Mouse (Mus musculus) liver, embryonic 12.5 days (tissue): ENCODE data around the gene Pdzd2. TPM values are rescaled to one million over a fixed set of nuclear protein-coding genes. Genes with fewer than 3 reads are reported as not detected.

Experiments
- ATAC-seq: fragments of 200-750 bp; cut with Nextera tagmentation; 2 replicates; pipeline ENCODE4 v1.8.0; 2017; ENCODE audit warnings: moderate number of reproducible peaks, mild to moderate bottlenecking, moderate library complexity
- H3K27ac ChIP-seq: fragments of 300-500 bp; sonication (generic); 2 replicates; pipeline ENCODE4 v1.5.1; 2016; ENCODE audit warnings: mild to moderate bottlenecking
- H3K27me3 ChIP-seq: fragments of 300-500 bp; sonication (generic); replicated peaks from 2 replicates; pipeline ENCODE4 v1.6.1; 2016; ENCODE audit warnings: mild to moderate bottlenecking, moderate library complexity
- H3K36me3 ChIP-seq: fragments of 300-500 bp; sonication (generic); 2 replicates; pipeline ENCODE4 v1.6.1; 2016; ENCODE audit warnings: mild to moderate bottlenecking, moderate library complexity
- H3K4me1 ChIP-seq: fragments of 300-500 bp; sonication (generic); 2 replicates; pipeline ENCODE4 v1.6.1; 2016
- H3K4me2 ChIP-seq: fragments of 300-500 bp; sonication (generic); 2 replicates; pipeline ENCODE4 v1.6.1; 2016; ENCODE audit warnings: mild to moderate bottlenecking, moderate library complexity
- H3K4me3 ChIP-seq: fragments of 300-500 bp; sonication (generic); 2 replicates; pipeline ENCODE4 v1.5.1; 2016; ENCODE audit warnings: mild to moderate bottlenecking, moderate library complexity
- H3K9ac ChIP-seq: fragments of 300-500 bp; sonication (generic); 2 replicates; pipeline ENCODE4 v1.6.1; 2016; ENCODE audit warnings: mild to moderate bottlenecking, moderate library complexity
- H3K9me3 ChIP-seq: fragments of 300-500 bp; sonication (generic); replicated peaks from 2 replicates; pipeline ENCODE4 v1.6.1; 2016; ENCODE audit warnings: mild to moderate bottlenecking, moderate library complexity
- WGBS: fragments of 180-500 bp; shearing (Covaris S2); methylation state at CpG from one replicate; pipeline ENCODE4 v1.1.7; 2016; ENCODE audit not compliant: insufficient replicate concordance; 5-methylcytosine and 5-hydroxymethylcytosine counted together
- polyA plus RNA-seq: library from polyadenylated mRNA; unstranded; fragments of >200 nt; fragmentation: Nextera tagmentation; extraction: Ambion mirVana; gene quantifications from 2 replicates; pipeline ENCODE4 v1.2.1, GENCODE M21; 2016

The Pdzd2 gene
- polyA plus RNA-seq, 1 experiment from 2014 or later, result 4.8 TPM

GRCm38 (mm10) chr15:12660320-12660719 is 79.4 kb downstream of the Pdzd2 start:
- no peak overlapping the region for H3K4me2 ChIP-seq
- H3K27me3 ChIP-seq, result no peaks in the 10 kb centered on the region
- H3K4me3 ChIP-seq, result no peak overlapping the region
- H3K4me1 ChIP-seq, result no peaks in the 10 kb centered on the region
- ATAC-seq, result no peak
- H3K27ac ChIP-seq, result no peak overlapping the region
- no peak overlapping the region for H3K9ac ChIP-seq
- no peaks in the 10 kb centered on the region for H3K36me3 ChIP-seq
- H3K9me3 ChIP-seq, result no peaks in the 10 kb centered on the region
- WGBS, result 61% methylated on average over 9 of the region's 9 CpGs

GRCm38 (mm10) chr15:12655959-12656662 is 83.6 kb downstream of the Pdzd2 start:
- Histone ChIP-seq H3K36me3 (no peaks in the 10 kb centered on the region), H3K4me1 (no peaks in the 10 kb centered on the region), H3K27me3 (no peaks in the 10 kb centered on the region), H3K4me3 (no peak overlapping the region), H3K27ac (no peak overlapping the region), H3K9ac (no peak overlapping the region), H3K4me2 (no peak overlapping the region), H3K9me3 (no peaks in the 10 kb centered on the region)
- WGBS, result 71% methylated on average over 6 of the region's 6 CpGs
- ATAC-seq, result no peak

- no peak for ATAC-seq
- H3K36me3 ChIP-seq, result no peaks in the 10 kb centered on the region
- WGBS, result 77% methylated on average over 7 of the region's 7 CpGs
These were observed 84.4 kb downstream of the Pdzd2 start for GRCm38 (mm10) chr15:12655316-12655715.

GRCm38 (mm10) chr15:12652336-12653031 is 87.2 kb downstream of the Pdzd2 start:
- H3K9ac ChIP-seq, result no peak overlapping the region
- no peak overlapping the region for H3K4me2 ChIP-seq
- H3K36me3 ChIP-seq, result no peaks in the 10 kb centered on the region
- H3K4me1 ChIP-seq, result no peaks in the 10 kb centered on the region
- H3K4me3 ChIP-seq, result no peak overlapping the region
- WGBS, result 80% methylated on average over 15 of the region's 15 CpGs
- H3K27ac ChIP-seq, result no peak overlapping the region
- H3K9me3 ChIP-seq, result no peaks in the 10 kb centered on the region
- no peaks in the 10 kb centered on the region for H3K27me3 ChIP-seq
- no peak for ATAC-seq

More at GRCm38 (mm10) chr15:12655316-12655715, 84.4 kb downstream of the Pdzd2 start:
- no peaks in the 10 kb centered on the region for H3K9me3 ChIP-seq
- no peak overlapping the region for H3K4me2 ChIP-seq
- H3K4me1 ChIP-seq, result no peaks in the 10 kb centered on the region
- no peak overlapping the region for H3K4me3 ChIP-seq
- H3K27me3 ChIP-seq, result no peaks in the 10 kb centered on the region
- H3K9ac ChIP-seq, result no peak overlapping the region
- no peak overlapping the region for H3K27ac ChIP-seq

GRCm38 (mm10) chr15:12650236-12650635 is 89.5 kb downstream of the Pdzd2 start:
- no peak for ATAC-seq
- Histone ChIP-seq H3K4me1 (no peaks in the 10 kb centered on the region), H3K4me3 (no peak overlapping the region), H3K9me3 (no peaks in the 10 kb centered on the region), H3K4me2 (no peak overlapping the region), H3K27ac (no peak overlapping the region), H3K9ac (no peak overlapping the region), H3K27me3 (no peaks in the 10 kb centered on the region), H3K36me3 (no peaks in the 10 kb centered on the region)
- WGBS, result 78% methylated on average over 3 of the region's 3 CpGs

GRCm38 (mm10) chr15:12649674-12650073 is 90.0 kb downstream of the Pdzd2 start:
- no peak for ATAC-seq
- no peaks in the 10 kb centered on the region for H3K4me1 ChIP-seq
- H3K4me3 ChIP-seq, result no peak overlapping the region
- H3K9me3 ChIP-seq, result no peaks in the 10 kb centered on the region
- H3K27me3 ChIP-seq, result no peaks in the 10 kb centered on the region
- H3K9ac ChIP-seq, result no peak overlapping the region
- H3K4me2 ChIP-seq, result no peak overlapping the region
- H3K27ac ChIP-seq, result no peak overlapping the region
- H3K36me3 ChIP-seq, result no peaks in the 10 kb centered on the region
- WGBS, result 85% methylated on average over 3 of the region's 3 CpGs

GRCm38 (mm10) chr15:12649131-12649530 is 90.6 kb downstream of the Pdzd2 start:
- H3K36me3 ChIP-seq, result no peaks in the 10 kb centered on the region
- no peak overlapping the region for H3K4me2 ChIP-seq
- WGBS, result 58% methylated on average over 2 of the region's 2 CpGs
- H3K9me3 ChIP-seq, result no peaks in the 10 kb centered on the region
- ATAC-seq, result no peak
- no peak overlapping the region for H3K27ac ChIP-seq
- H3K27me3 ChIP-seq, result no peaks in the 10 kb centered on the region
- no peak overlapping the region for H3K9ac ChIP-seq
- H3K4me3 ChIP-seq, result no peak overlapping the region
- no peaks in the 10 kb centered on the region for H3K4me1 ChIP-seq

- Histone ChIP-seq H3K36me3 (no peaks in the 10 kb centered on the region), H3K9me3 (no peaks in the 10 kb centered on the region), H3K4me2 (no peak overlapping the region), H3K27ac (no peak overlapping the region), H3K4me3 (no peak overlapping the region), H3K9ac (no peak overlapping the region), H3K4me1 (no peaks in the 10 kb centered on the region), H3K27me3 (no peaks in the 10 kb centered on the region)
- WGBS, result 66% methylated on average over 7 of the region's 7 CpGs
- no peak for ATAC-seq
These were observed 99.0 kb downstream of the Pdzd2 start for GRCm38 (mm10) chr15:12640755-12641154.

GRCm38 (mm10) chr15:12639776-12640175 is 99.9 kb downstream of the Pdzd2 start:
- Histone ChIP-seq H3K9ac (no peak overlapping the region), H3K4me2 (no peak overlapping the region), H3K4me3 (no peak overlapping the region), H3K27me3 (no peaks in the 10 kb centered on the region), H3K27ac (no peak overlapping the region), H3K4me1 (no peaks in the 10 kb centered on the region), H3K9me3 (no peaks in the 10 kb centered on the region), H3K36me3 (no peaks in the 10 kb centered on the region)
- 59% methylated on average over 3 of the region's 3 CpGs for WGBS
- no peak for ATAC-seq

- H3K9me3 ChIP-seq, result no peaks in the 10 kb centered on the region
- H3K36me3 ChIP-seq, result no peaks in the 10 kb centered on the region
- WGBS, result 74% methylated on average over 8 of the region's 8 CpGs
- H3K4me2 ChIP-seq, result no peak overlapping the region
- ATAC-seq, result no peak
- H3K9ac ChIP-seq, result no peak overlapping the region
- no peak overlapping the region for H3K4me3 ChIP-seq
- no peaks in the 10 kb centered on the region for H3K27me3 ChIP-seq
- H3K4me1 ChIP-seq, result no peaks in the 10 kb centered on the region
- H3K27ac ChIP-seq, result no peak overlapping the region
These were observed 100.5 kb downstream of the Pdzd2 start for GRCm38 (mm10) chr15:12639181-12639580.

- no peak for ATAC-seq
- Histone ChIP-seq H3K36me3 (no peaks in the 10 kb centered on the region), H3K4me1 (no peaks in the 10 kb centered on the region), H3K27ac (no peak overlapping the region), H3K4me3 (no peak overlapping the region), H3K9me3 (no peaks in the 10 kb centered on the region), H3K4me2 (no peak overlapping the region), H3K9ac (no peak overlapping the region), H3K27me3 (no peaks in the 10 kb centered on the region)
- WGBS, result 78% methylated on average over 14 of the region's 14 CpGs
These were observed 101.2 kb downstream of the Pdzd2 start for GRCm38 (mm10) chr15:12638370-12639030.

- no peak for ATAC-seq
- no peaks in the 10 kb centered on the region for H3K4me1 ChIP-seq
- no peaks in the 10 kb centered on the region for H3K27me3 ChIP-seq
- no peak overlapping the region for H3K27ac ChIP-seq
- WGBS, result 77% methylated on average over 8 of the region's 8 CpGs
- H3K4me2 ChIP-seq, result no peak overlapping the region
- H3K9ac ChIP-seq, result no peak overlapping the region
- no peaks in the 10 kb centered on the region for H3K9me3 ChIP-seq
- no peak overlapping the region for H3K4me3 ChIP-seq
- no peaks in the 10 kb centered on the region for H3K36me3 ChIP-seq
These were observed 102.2 kb downstream of the Pdzd2 start for GRCm38 (mm10) chr15:12637511-12637910.
